Mouse (Mus musculus): ENCODE results near the gene Cbx8. TPM values are rescaled to one million over a fixed set of nuclear protein-coding genes. Genes with fewer than 3 reads are reported as not detected.
A peak's percentile ranks its signal among the peaks of the same experiment; 100 is the strongest.

Gene Cbx8
- polyA plus RNA-seq, 1 experiment from 2014 or later, result 13.0 TPM

- Histone ChIP-seq H3K27ac (peak overlapping the region; percentile 99), H3K9me3 (no peaks in the 10 kb centered on the region), H3K4me3 (peak overlapping the region; percentile 93), H3K36me3 (peaks cover 50% of the 10 kb centered on the region), H3K27me3 (ENCODE audit: insufficient read depth, poor library complexity, severe bottlenecking) (peaks cover 30% of the 10 kb centered on the region), H3K4me1 (replicated peaks) (peaks cover 64% of the 10 kb centered on the region)
- no peak for DNase-seq (ENCODE audit: low spot score)
- 26% methylated on average over 7 of the region's 7 CpGs for WGBS
Observed at GRCm38 (mm10) chr11:119024260-119024659, 16.5 kb downstream of the Cbx8 start.

- H3K27ac ChIP-seq, result peak overlapping the region; percentile 99
- H3K27me3 ChIP-seq (ENCODE audit: insufficient read depth, poor library complexity, severe bottlenecking), result peaks cover 36% of the 10 kb centered on the region
- peak overlapping the region; percentile 93 for H3K4me3 ChIP-seq
- WGBS, result under 1% methylated on average over 15 of the region's 15 CpGs
- peaks cover 43% of the 10 kb centered on the region for H3K36me3 ChIP-seq
- H3K4me1 ChIP-seq (replicated peaks), result peaks cover 57% of the 10 kb centered on the region
- peak; percentile 77 for DNase-seq (ENCODE audit: low spot score)
- no peaks in the 10 kb centered on the region for H3K9me3 ChIP-seq
Observed at GRCm38 (mm10) chr11:119023616-119023980, 17.2 kb downstream of the Cbx8 start.

GRCm38 (mm10) chr11:119022895-119023615 is 17.7 kb downstream of the Cbx8 start, which contains the start of gene Cbx2:
TSS of gene Cbx2 (plus strand) at chr11:119022962.
- Histone ChIP-seq H3K9me3 (no peaks in the 10 kb centered on the region), H3K4me3 (peak within 1 kb of the TSS; percentile 93), H3K27ac (peak within 1 kb of the TSS; percentile 99), H3K27me3 (ENCODE audit: insufficient read depth, poor library complexity, severe bottlenecking) (peaks cover 36% of the 10 kb centered on the region), H3K36me3 (peaks cover 38% of the 10 kb centered on the region), H3K4me1 (replicated peaks) (peaks cover 52% of the 10 kb centered on the region)
- DNase-seq (ENCODE audit: low spot score), result peak; percentile 92
- under 1% methylated on average over 99 of the region's 99 CpGs for WGBS

GRCm38 (mm10) chr11:119022068-119022894 is 18.5 kb downstream of the Cbx8 start:
- H3K27me3 ChIP-seq (ENCODE audit: insufficient read depth, poor library complexity, severe bottlenecking), result peaks cover 36% of the 10 kb centered on the region
- peak overlapping the region; percentile 99 for H3K27ac ChIP-seq
- H3K36me3 ChIP-seq, result peaks cover 30% of the 10 kb centered on the region
- peak; percentile 48 for DNase-seq (ENCODE audit: low spot score)
- H3K4me1 ChIP-seq (replicated peaks), result peaks cover 57% of the 10 kb centered on the region
- peak overlapping the region; percentile 93 for H3K4me3 ChIP-seq
- WGBS, result 6% methylated on average over 42 of the region's 42 CpGs
- H3K9me3 ChIP-seq, result no peaks in the 10 kb centered on the region

GRCm38 (mm10) chr11:119021180-119021579 is 19.6 kb downstream of the Cbx8 start:
- Histone ChIP-seq H3K4me1 (replicated peaks) (peaks cover 54% of the 10 kb centered on the region), H3K27me3 (ENCODE audit: insufficient read depth, poor library complexity, severe bottlenecking) (peaks cover 36% of the 10 kb centered on the region), H3K36me3 (peaks cover 19% of the 10 kb centered on the region), H3K27ac (no peak overlapping the region), H3K9me3 (no peaks in the 10 kb centered on the region), H3K4me3 (no peak overlapping the region)
- no peak for DNase-seq (ENCODE audit: low spot score)
- WGBS, result 93% methylated on average over 7 of the region's 7 CpGs

- H3K9me3 ChIP-seq, result no peaks in the 10 kb centered on the region
- H3K4me3 ChIP-seq, result no peak overlapping the region
- peak; percentile 52 for DNase-seq (ENCODE audit: low spot score)
- WGBS, result 36% methylated on average over 7 of the region's 7 CpGs
- peaks cover 23% of the 10 kb centered on the region for H3K4me1 ChIP-seq (replicated peaks)
- no peak overlapping the region for H3K27ac ChIP-seq
- H3K27me3 ChIP-seq (ENCODE audit: insufficient read depth, poor library complexity, severe bottlenecking), result peaks cover 36% of the 10 kb centered on the region
- H3K36me3 ChIP-seq, result no peaks in the 10 kb centered on the region
Observed at GRCm38 (mm10) chr11:119017506-119017905, 23.3 kb downstream of the Cbx8 start.

GRCm38 (mm10) chr11:119014455-119014854 is 26.3 kb downstream of the Cbx8 start:
- H3K4me1 ChIP-seq (replicated peaks), result peaks cover 14% of the 10 kb centered on the region
- H3K4me3 ChIP-seq, result no peak overlapping the region
- no peak for DNase-seq (ENCODE audit: low spot score)
- no peaks in the 10 kb centered on the region for H3K9me3 ChIP-seq
- no peaks in the 10 kb centered on the region for H3K36me3 ChIP-seq
- H3K27me3 ChIP-seq (ENCODE audit: insufficient read depth, poor library complexity, severe bottlenecking), result peaks cover 9% of the 10 kb centered on the region; the same call in 1 of the 2 replicates
- H3K27ac ChIP-seq, result no peak overlapping the region
- 88% methylated on average over 7 of the region's 7 CpGs for WGBS

- H3K4me1 ChIP-seq (replicated peaks), result peaks cover 11% of the 10 kb centered on the region
- peak overlapping the region; percentile 47 for H3K4me3 ChIP-seq
- 17% methylated on average over 21 of the region's 21 CpGs for WGBS
- DNase-seq (ENCODE audit: low spot score), result peak; percentile 48
- H3K27me3 ChIP-seq (ENCODE audit: insufficient read depth, poor library complexity, severe bottlenecking), result peaks cover 16% of the 10 kb centered on the region; the same call in 1 of the 2 replicates
- no peaks in the 10 kb centered on the region for H3K9me3 ChIP-seq
- no peaks in the 10 kb centered on the region for H3K36me3 ChIP-seq
- peak overlapping the region; percentile 78 for H3K27ac ChIP-seq
Observed at GRCm38 (mm10) chr11:119007461-119008456, 33.0 kb downstream of the Cbx8 start.

- no peak overlapping the region for H3K27ac ChIP-seq
- peaks cover 23% of the 10 kb centered on the region; the same call in 1 of the 2 replicates for H3K27me3 ChIP-seq (ENCODE audit: insufficient read depth, poor library complexity, severe bottlenecking)
- no peaks in the 10 kb centered on the region for H3K9me3 ChIP-seq
- H3K4me3 ChIP-seq, result no peak overlapping the region
- no peak for DNase-seq (ENCODE audit: low spot score)
- no peaks in the 10 kb centered on the region for H3K36me3 ChIP-seq
- H3K4me1 ChIP-seq (replicated peaks), result peaks cover 11% of the 10 kb centered on the region
- WGBS, result 70% methylated on average over 3 of the region's 3 CpGs
Observed at GRCm38 (mm10) chr11:119006462-119006861, 34.3 kb downstream of the Cbx8 start.

GRCm38 (mm10) chr11:119005547-119006275 is 35.1 kb downstream of the Cbx8 start:
- Histone ChIP-seq H3K4me3 (no peak overlapping the region), H3K36me3 (no peaks in the 10 kb centered on the region), H3K4me1 (replicated peaks) (peaks cover 11% of the 10 kb centered on the region), H3K27me3 (ENCODE audit: insufficient read depth, poor library complexity, severe bottlenecking) (peaks cover 30% of the 10 kb centered on the region), H3K27ac (no peak overlapping the region), H3K9me3 (no peaks in the 10 kb centered on the region)
- DNase-seq (ENCODE audit: low spot score), result no peak
- WGBS, result 89% methylated on average over 10 of the region's 10 CpGs

- WGBS, result 67% methylated on average over 4 of the region's 4 CpGs
- no peaks in the 10 kb centered on the region for H3K9me3 ChIP-seq
- H3K27ac ChIP-seq, result no peak overlapping the region
- peaks cover 54% of the 10 kb centered on the region for H3K27me3 ChIP-seq (ENCODE audit: insufficient read depth, poor library complexity, severe bottlenecking)
- peaks cover 21% of the 10 kb centered on the region for H3K4me1 ChIP-seq (replicated peaks)
- DNase-seq (ENCODE audit: low spot score), result no peak
- no peaks in the 10 kb centered on the region for H3K36me3 ChIP-seq
- no peak overlapping the region for H3K4me3 ChIP-seq
Observed at GRCm38 (mm10) chr11:119001493-119002128, 39.2 kb downstream of the Cbx8 start.
